Mouse (Mus musculus) neutrophil, adult 5-6 weeks (primary cell): ENCODE data around the gene Cdk6. TPM values are rescaled to one million over a fixed set of nuclear protein-coding genes. Genes with fewer than 3 reads are reported as not detected.

Experiments used
- ATAC-seq: fragments of 151-379, 151-347 bp; 2 replicates; pipeline ENCODE4 v1.8.0; 2017; ENCODE audit warnings: mild to moderate bottlenecking, moderate TSS enrichment; ENCODE audit not compliant: insufficient number of reproducible peaks, poor library complexity, low FRiP score, severe bottlenecking; ENCODE audit errors: extremely low read depth
- total RNA-seq: library from RNA; stranded (forward); fragments of 200-1000 nt; gene quantifications from 2 replicates; pipeline ENCODE4 v1.2.3, GENCODE M21; 2017

The Cdk6 gene
- total RNA-seq, 1 experiment from 2014 or later, result 11.4 TPM

GRCm38 (mm10) chr5:3462897-3463757, 121.8 kb downstream of the Cdk6 start:
- ATAC-seq, result no peak

GRCm38 (mm10) chr5:3463758-3464157, 122.5 kb downstream of the Cdk6 start:
- no peak for ATAC-seq

GRCm38 (mm10) chr5:3466069-3466877, 125.0 kb downstream of the Cdk6 start:
- no peak for ATAC-seq

GRCm38 (mm10) chr5:3470866-3471265, 129.6 kb downstream of the Cdk6 start:
- no peak for ATAC-seq

- no peak for ATAC-seq
Measured at GRCm38 (mm10) chr5:3472311-3473156, 131.2 kb downstream of the Cdk6 start.

GRCm38 (mm10) chr5:3477711-3478110, 136.4 kb downstream of the Cdk6 start:
- no peak for ATAC-seq

- no peak for ATAC-seq
Measured at GRCm38 (mm10) chr5:3478216-3478615, 136.9 kb downstream of the Cdk6 start.

- ATAC-seq, result no peak
Measured at GRCm38 (mm10) chr5:3479016-3479795, 137.9 kb downstream of the Cdk6 start.

GRCm38 (mm10) chr5:3480637-3481395, 139.5 kb downstream of the Cdk6 start:
- ATAC-seq, result no peak

- ATAC-seq, result no peak
Measured at GRCm38 (mm10) chr5:3482474-3482873, 141.2 kb downstream of the Cdk6 start.

- no peak for ATAC-seq
Measured at GRCm38 (mm10) chr5:3483054-3483722, 141.9 kb downstream of the Cdk6 start.

GRCm38 (mm10) chr5:3486579-3487282, 145.4 kb downstream of the Cdk6 start:
- no peak for ATAC-seq

GRCm38 (mm10) chr5:3488146-3488774, 147.0 kb downstream of the Cdk6 start:
- no peak for ATAC-seq

GRCm38 (mm10) chr5:3490358-3490757, 149.1 kb downstream of the Cdk6 start:
- no peak for ATAC-seq

- no peak for ATAC-seq
Measured at GRCm38 (mm10) chr5:3491084-3491483, 149.8 kb downstream of the Cdk6 start.

- no peak for ATAC-seq
Measured at GRCm38 (mm10) chr5:3491883-3492282, 150.6 kb downstream of the Cdk6 start.
